Mouse (Mus musculus): ENCODE data around the gene Dclk2. TPM values are rescaled to one million over a fixed set of nuclear protein-coding genes. Genes with fewer than 3 reads are reported as not detected.
A peak's percentile ranks its signal among the peaks of the same experiment; 100 is the strongest.

Gene Dclk2
- total RNA-seq, 2 experiments from 2014 or later = 18.8 to 19.2 TPM

- DNase-seq (ENCODE audit: low spot score in 2 of 2) = no peak
Measured at GRCm38 (mm10) chr3:86846036-86846435, 74.6 kb downstream of the Dclk2 start.

DNA sequence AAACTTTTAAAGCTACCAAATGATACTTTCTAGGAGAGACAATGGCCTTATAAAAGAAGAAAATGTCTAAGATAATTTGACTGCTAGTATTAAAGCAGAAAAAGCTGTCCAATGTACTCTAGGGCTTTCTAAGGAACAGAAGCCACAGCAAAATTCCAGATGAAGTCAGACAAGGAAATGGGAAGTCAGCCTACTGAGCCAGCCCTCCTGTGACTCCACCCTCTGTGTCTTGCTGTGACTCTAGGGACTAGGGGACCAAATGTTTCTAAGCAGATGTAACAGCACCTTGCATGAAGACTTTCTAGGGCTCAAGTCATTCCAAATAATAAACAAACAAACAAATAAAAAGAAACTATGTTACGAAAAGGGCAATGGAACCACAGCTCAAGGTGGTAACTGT, 75.1 kb downstream of the Dclk2 start:
- DNase-seq (ENCODE audit: low spot score in 2 of 2) = no peak

DNA sequence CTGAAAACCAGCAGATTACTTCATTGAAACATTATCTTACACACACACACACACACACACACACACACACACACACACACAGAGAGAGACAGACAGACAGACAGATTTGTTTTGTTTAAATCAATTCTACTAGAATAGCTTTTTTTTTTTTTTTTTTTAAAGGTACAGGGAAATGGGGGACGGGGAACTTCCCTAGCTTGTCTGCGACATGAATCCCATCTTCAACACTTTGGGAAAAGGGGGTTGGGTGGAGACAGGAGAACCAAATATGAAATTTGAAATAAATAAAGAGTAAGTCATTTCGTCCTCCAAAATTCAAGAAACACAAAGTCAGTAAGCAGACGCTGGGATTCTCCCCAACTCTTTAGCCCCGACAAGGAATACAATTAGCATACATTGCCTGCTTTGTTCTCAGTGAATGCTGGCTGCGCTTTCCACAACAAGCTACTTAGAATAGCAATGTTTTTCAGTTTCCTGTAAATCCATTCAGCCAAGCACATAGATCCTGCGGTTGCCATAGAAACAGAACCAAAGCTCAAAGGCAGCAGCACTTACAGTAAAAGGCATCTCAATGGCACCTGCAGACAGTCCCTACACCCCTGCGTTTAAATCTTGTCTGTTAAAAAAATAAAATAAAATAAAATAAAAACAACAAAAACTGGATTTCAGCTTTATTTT, 75.7 kb downstream of the Dclk2 start:
- DNase-seq (ENCODE audit: low spot score in 2 of 2) = no peak

DNA sequence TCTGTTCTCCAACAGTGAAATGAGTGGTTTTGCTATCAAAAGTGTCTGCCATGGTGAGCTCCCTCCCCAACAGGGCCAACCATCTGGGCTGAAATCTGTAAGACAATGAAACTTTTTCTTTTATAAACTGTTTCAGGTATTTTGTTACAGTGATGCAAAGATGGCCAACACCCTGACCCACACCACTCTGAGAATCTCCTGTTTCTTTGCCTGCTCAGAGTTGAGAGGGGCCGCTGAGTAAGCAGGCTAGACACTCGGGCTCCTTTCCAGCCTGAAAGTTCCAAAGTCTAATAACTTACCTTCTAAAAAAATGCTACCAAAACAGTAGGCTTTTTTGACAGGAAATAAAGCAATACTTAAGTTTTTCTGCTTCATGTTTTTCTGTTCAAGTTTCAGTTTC, 78.2 kb downstream of the Dclk2 start:
- no peak for DNase-seq (ENCODE audit: low spot score in 2 of 2)

- DNase-seq (ENCODE audit: low spot score in 2 of 2) = no peak
Measured at GRCm38 (mm10) chr3:86839606-86840005, 81.0 kb downstream of the Dclk2 start.

DNA sequence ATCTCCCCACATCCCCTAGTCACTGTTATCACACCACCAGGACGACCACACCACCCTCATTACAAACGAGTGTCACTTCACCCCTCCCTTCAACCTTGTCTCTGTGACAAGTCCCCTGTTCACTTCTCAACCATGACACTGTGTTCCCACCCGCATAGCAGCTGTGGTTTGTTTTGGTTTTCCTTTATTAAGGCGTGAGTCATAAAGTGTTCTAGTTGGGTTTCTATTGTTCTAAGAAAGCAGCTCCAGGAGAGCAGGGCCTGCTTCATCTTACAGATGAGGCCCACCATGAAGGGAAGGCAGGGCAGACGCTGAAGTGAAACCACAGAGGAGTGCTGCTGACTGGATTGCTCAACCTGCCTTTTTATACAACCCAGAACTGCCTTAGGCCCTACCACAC, 83.3 kb downstream of the Dclk2 start:
- no peak for DNase-seq (ENCODE audit: low spot score in 2 of 2)

DNA sequence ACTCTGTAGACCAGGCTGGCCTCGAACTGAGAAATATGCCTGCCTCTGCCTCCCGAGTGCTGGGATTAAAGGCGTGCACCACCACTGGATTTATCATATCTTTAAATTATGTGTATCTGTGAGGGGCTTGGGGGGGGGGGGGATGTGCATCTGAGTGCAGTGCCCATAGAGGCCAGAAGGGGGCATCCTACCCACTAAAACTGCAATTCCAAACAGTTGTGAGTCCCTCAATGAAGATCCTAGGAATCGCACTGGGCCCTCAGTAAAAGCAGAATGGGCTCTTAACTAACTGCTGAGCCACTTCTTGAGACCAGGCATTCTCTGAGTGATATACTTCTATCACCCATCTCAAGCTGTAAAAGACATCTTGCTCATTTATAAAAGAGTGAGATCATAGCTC, 85.5 kb downstream of the Dclk2 start:
- DNase-seq (ENCODE audit: low spot score in 2 of 2) = no peak

GRCm38 (mm10) chr3:86834341-86834740, 86.3 kb downstream of the Dclk2 start:
- DNase-seq (ENCODE audit: low spot score in 2 of 2) = no peak

GRCm38 (mm10) chr3:86832591-86833267, 87.9 kb downstream of the Dclk2 start:
- DNase-seq (ENCODE audit: low spot score in 2 of 2) = no peak

GRCm38 (mm10) chr3:86832115-86832514, 88.5 kb downstream of the Dclk2 start:
- DNase-seq (ENCODE audit: low spot score in 2 of 2) = no peak

GRCm38 (mm10) chr3:86827506-86827905, 93.1 kb downstream of the Dclk2 start:
- no peak for DNase-seq (ENCODE audit: low spot score in 2 of 2)

GRCm38 (mm10) chr3:86821383-86821782, 99.3 kb downstream of the Dclk2 start:
- DNase-seq (ENCODE audit: low spot score in 2 of 2) = no peak

DNA sequence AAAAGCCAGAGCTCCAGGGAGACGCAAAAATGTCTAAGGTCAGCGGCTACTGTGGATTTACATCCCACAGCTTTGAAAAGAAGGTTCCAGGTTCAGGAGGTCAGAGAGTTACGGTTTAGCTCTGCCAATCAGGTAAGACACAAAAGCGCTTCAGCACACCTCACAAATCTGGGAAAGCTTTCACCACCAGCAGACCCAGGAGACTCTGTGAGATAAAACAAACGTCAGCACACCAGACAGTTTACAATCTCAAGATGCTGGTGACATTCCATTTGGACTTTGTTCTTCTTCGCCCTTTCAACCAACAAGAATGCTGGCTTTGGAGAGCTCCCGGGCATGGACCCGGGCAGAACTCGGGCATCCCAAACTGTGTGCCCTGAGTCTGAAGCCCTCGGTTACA, 100.3 kb downstream of the Dclk2 start:
- no peak for DNase-seq (ENCODE audit: low spot score in 2 of 2)

- DNase-seq (ENCODE audit: low spot score in 2 of 2) = no peak
Measured at GRCm38 (mm10) chr3:86819372-86819771, 101.3 kb downstream of the Dclk2 start.

GRCm38 (mm10) chr3:86818001-86818585, 102.6 kb downstream of the Dclk2 start:
- no peak for DNase-seq (ENCODE audit: low spot score in 2 of 2)

DNA sequence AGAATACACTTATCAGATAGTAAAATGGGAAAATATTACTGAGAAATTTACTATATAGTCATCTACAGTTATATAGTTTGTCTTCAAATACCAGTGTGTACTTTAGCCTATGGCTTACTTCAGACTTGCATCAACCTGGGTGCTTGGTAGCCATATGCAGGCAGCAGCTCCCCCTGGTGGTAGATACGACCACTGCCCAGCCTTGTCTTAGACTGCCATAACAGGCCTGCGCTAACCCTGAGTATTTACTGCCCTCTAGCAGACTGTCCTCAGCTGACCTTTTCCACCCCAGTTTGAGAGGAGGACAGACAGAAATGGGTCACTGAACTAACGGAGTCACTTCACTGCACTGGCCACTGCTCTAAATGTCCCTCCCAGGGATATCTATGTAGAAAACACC, 108.0 kb downstream of the Dclk2 start:
- peak; percentile 44 to 68 for DNase-seq (ENCODE audit: low spot score in 2 of 2)

GRCm38 (mm10) chr3:86810908-86811307, 109.7 kb downstream of the Dclk2 start:
- DNase-seq (ENCODE audit: low spot score in 2 of 2) = no peak

- no peak for DNase-seq (ENCODE audit: low spot score in 2 of 2)
Measured at GRCm38 (mm10) chr3:86809646-86810045, 111.0 kb downstream of the Dclk2 start.

GRCm38 (mm10) chr3:86809199-86809598, 111.5 kb downstream of the Dclk2 start:
- DNase-seq (ENCODE audit: low spot score in 2 of 2) = no peak

- DNase-seq (ENCODE audit: low spot score in 2 of 2) = no peak
Measured at GRCm38 (mm10) chr3:86807750-86808467, 112.7 kb downstream of the Dclk2 start.

DNA sequence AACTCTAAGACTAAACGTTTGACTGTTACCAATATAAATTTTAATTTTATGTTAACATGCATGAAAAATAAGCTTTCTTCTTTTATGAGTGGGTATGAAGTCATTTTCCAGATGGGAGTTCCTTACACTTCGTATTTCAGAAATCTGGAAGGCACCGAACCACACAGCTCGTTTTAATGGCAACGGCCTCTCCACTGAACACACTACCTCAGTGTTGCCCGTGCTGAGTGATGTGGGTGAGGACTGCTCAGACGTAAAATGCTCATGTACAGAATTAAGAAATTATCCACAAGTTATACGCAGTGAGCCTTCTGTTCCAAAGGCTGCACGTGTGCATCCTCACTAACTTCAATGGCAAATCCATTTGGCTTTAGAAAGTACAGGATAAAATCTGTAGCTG, 113.8 kb downstream of the Dclk2 start:
- DNase-seq (ENCODE audit: low spot score in 2 of 2) = no peak

- no peak for DNase-seq (ENCODE audit: low spot score in 2 of 2)
Measured at GRCm38 (mm10) chr3:86804265-86804664, 116.4 kb downstream of the Dclk2 start.
